Mouse (Mus musculus) MEL (cell line): ENCODE measurements around the gene Ank2. TPM values are rescaled to one million over a fixed set of nuclear protein-coding genes. Genes with fewer than 3 reads are reported as not detected.

ENCODE experiments used
- DNase-seq: peaks from one replicate; pipeline ENCODE4 v3.0.0; 2011; ENCODE audit warnings: low read depth, low spot score
- H3K27ac ChIP-seq: 2 replicates; pipeline ENCODE4 v1.5.1; 2012; ENCODE audit warnings: low read depth, mild to moderate bottlenecking, control low read depth, low read length, moderate library complexity; ENCODE audit not compliant: control insufficient read depth
- H3K27me3 ChIP-seq, 2 experiments: fragments of 150-350 bp in 1 of 2; sonication (generic) in 1 of 2; 2 replicates each; pipeline ENCODE4 v1.6.1; 2012; ENCODE audit warnings: low read length in 2 of 2, mild to moderate bottlenecking in 2 of 2, improper control_type of control experiment in 1 of 2, moderate library complexity in 1 of 2; ENCODE audit not compliant: insufficient read depth in 2 of 2, control insufficient read depth in 1 of 2
- H3K36me3 ChIP-seq, 2 experiments: 2 replicates each; pipeline ENCODE4 v1.6.1; 2012 to 2014; ENCODE audit warnings: low read length in 2 of 2, improper control_type of control experiment in 1 of 2, inconsistent platforms in 1 of 2, mild to moderate bottlenecking in 1 of 2; ENCODE audit not compliant: insufficient read depth in 2 of 2, control insufficient read depth in 1 of 2
- H3K4me1 ChIP-seq, 2 experiments: fragments of 150-350 bp in 1 of 2; sonication (generic) in 1 of 2; 2 replicates each; pipeline ENCODE4 v1.6.1; 2012; ENCODE audit warnings: low read length in 2 of 2, improper control_type of control experiment in 1 of 2, mild to moderate bottlenecking in 1 of 2; ENCODE audit not compliant: insufficient read depth in 2 of 2, control insufficient read depth in 1 of 2
- H3K4me3 ChIP-seq, 2 experiments: fragments of 150-350 bp in 1 of 2; sonication (generic) in 1 of 2; 2 replicates each; pipeline ENCODE4 v1.5.1; 2012; ENCODE audit warnings: low read depth in 2 of 2, low read length in 2 of 2, mild to moderate bottlenecking in 2 of 2, moderate library complexity in 2 of 2, control low read depth in 1 of 2, improper control_type of control experiment in 1 of 2; ENCODE audit not compliant: control insufficient read depth in 1 of 2, insufficient read depth in 1 of 2
- H3K79me2 ChIP-seq: 2 replicates; pipeline ENCODE4 v1.6.1; 2012; ENCODE audit warnings: mild to moderate bottlenecking, low read length, moderate library complexity; ENCODE audit not compliant: control insufficient read depth, poor library complexity, insufficient read depth
- H3K9ac ChIP-seq: 2 replicates; pipeline ENCODE4 v1.6.1; 2012; ENCODE audit warnings: low read depth, mild to moderate bottlenecking, control low read depth, low read length, moderate library complexity; ENCODE audit not compliant: control insufficient read depth, poor library complexity, severe bottlenecking
- H3K9me3 ChIP-seq: fragments of 150-350 bp; sonication (generic); replicated peaks from 2 replicates; pipeline ENCODE4 v1.6.1; 2012; ENCODE audit warnings: mild to moderate bottlenecking, low read length, improper control_type of control experiment, moderate library complexity; ENCODE audit not compliant: insufficient read depth
- BHLHE40 ChIP-seq: IDR thresholded peaks from 2 replicates; pipeline ENCODE4 v1.6.1; 2012; ENCODE audit warnings: low read depth, mild to moderate bottlenecking, inconsistent platforms, low read length, improper control_type of control experiment, borderline replicate concordance
- CHD1 ChIP-seq: IDR thresholded peaks from 2 replicates; pipeline ENCODE4 v1.6.1; 2012; ENCODE audit warnings: low read depth, mild to moderate bottlenecking, inconsistent platforms, low read length, improper control_type of control experiment
- ELF1 ChIP-seq: IDR thresholded peaks from 2 replicates; pipeline ENCODE4 v1.6.1; 2014; ENCODE audit warnings: low read depth, mild to moderate bottlenecking, inconsistent platforms, low read length, improper control_type of control experiment, moderate library complexity
- EP300 ChIP-seq, 2 experiments: IDR thresholded peaks; 2 replicates each; pipeline ENCODE4 v1.6.1; 2011; ENCODE audit warnings: improper control_type of control experiment in 2 of 2, low read length in 2 of 2, low read depth in 1 of 2, mild to moderate bottlenecking in 1 of 2
- GABPA ChIP-seq: IDR thresholded peaks from 2 replicates; pipeline ENCODE4 v1.6.1; 2012; ENCODE audit warnings: low read depth, mild to moderate bottlenecking, inconsistent platforms, low read length, improper control_type of control experiment, moderate library complexity
- GATA1 ChIP-seq: IDR thresholded peaks from 2 replicates; pipeline ENCODE4 v1.6.1; 2011; ENCODE audit warnings: low read depth, low read length, improper control_type of control experiment
- JUND ChIP-seq: IDR thresholded peaks from 2 replicates; pipeline ENCODE4 v1.6.1; 2011; ENCODE audit warnings: low read depth, mild to moderate bottlenecking, improper control_type of control experiment, low read length
- MAFK ChIP-seq: IDR thresholded peaks from 2 replicates; pipeline ENCODE4 v1.6.1; 2011; ENCODE audit warnings: low read depth, mild to moderate bottlenecking, low read length, improper control_type of control experiment, borderline replicate concordance
- MEF2A ChIP-seq: IDR thresholded peaks from 2 replicates; pipeline ENCODE4 v1.6.1; 2014; ENCODE audit warnings: low read depth, mild to moderate bottlenecking, inconsistent platforms, low read length, improper control_type of control experiment; ENCODE audit not compliant: poor library complexity, insufficient replicate concordance, severe bottlenecking; ENCODE audit errors: extremely low read depth
- MXI1 ChIP-seq: IDR thresholded peaks from 2 replicates; pipeline ENCODE4 v1.6.1; 2011; ENCODE audit warnings: mild to moderate bottlenecking, low read depth, low read length, improper control_type of control experiment
- MYB ChIP-seq: IDR thresholded peaks from 2 replicates; pipeline ENCODE4 v1.6.1; 2011; ENCODE audit warnings: mild to moderate bottlenecking, low read depth, low read length, improper control_type of control experiment
- NELFE ChIP-seq: IDR thresholded peaks from 2 replicates; pipeline ENCODE4 v1.6.1; 2011; ENCODE audit warnings: low read depth, low read length, improper control_type of control experiment
- POLR2A ChIP-seq, 2 experiments: IDR thresholded peaks; 2 replicates each; pipeline ENCODE4 v1.6.1; 2011 to 2012; ENCODE audit warnings: low read length in 2 of 2, mild to moderate bottlenecking in 2 of 2, control low read depth in 1 of 2, improper control_type of control experiment in 1 of 2, low read depth in 1 of 2, moderate library complexity in 1 of 2; ENCODE audit not compliant: control insufficient read depth in 1 of 2, insufficient read depth in 1 of 2, poor library complexity in 1 of 2
- POLR2AphosphoS5 ChIP-seq: IDR thresholded peaks from 2 replicates; pipeline ENCODE4 v1.6.1; 2012; ENCODE audit warnings: low read depth, borderline replicate concordance, mild to moderate bottlenecking, inconsistent platforms, low read length, moderate library complexity, mixed read lengths
- SMC3 ChIP-seq: IDR thresholded peaks from 2 replicates; pipeline ENCODE4 v1.6.1; 2011; ENCODE audit warnings: low read depth, low read length, improper control_type of control experiment
- TAL1 ChIP-seq: IDR thresholded peaks from 2 replicates; pipeline ENCODE4 v1.6.1; 2012; ENCODE audit warnings: mild to moderate bottlenecking, inconsistent platforms, low read length, moderate library complexity, mixed read lengths
- TCF12 ChIP-seq: IDR thresholded peaks from 2 replicates; pipeline ENCODE4 v1.6.1; 2014; ENCODE audit warnings: low read depth, mild to moderate bottlenecking, inconsistent platforms, low read length, improper control_type of control experiment, moderate library complexity
- USF1 ChIP-seq: IDR thresholded peaks from 2 replicates; pipeline ENCODE4 v1.6.1; 2014; ENCODE audit warnings: low read depth, mild to moderate bottlenecking, inconsistent platforms, low read length, improper control_type of control experiment, moderate library complexity
- ZC3H11A ChIP-seq: IDR thresholded peaks from 2 replicates; pipeline ENCODE4 v1.6.1; 2012; ENCODE audit warnings: low read depth, mild to moderate bottlenecking, inconsistent platforms, low read length, improper control_type of control experiment
- ZKSCAN1 ChIP-seq: IDR thresholded peaks from 2 replicates; pipeline ENCODE4 v1.6.1; 2012; ENCODE audit warnings: low read depth, mild to moderate bottlenecking, inconsistent platforms, low read length, improper control_type of control experiment, moderate library complexity
- ZMIZ1 ChIP-seq: IDR thresholded peaks from 2 replicates; pipeline ENCODE4 v1.6.1; 2012; ENCODE audit warnings: low read depth, mild to moderate bottlenecking, inconsistent platforms, low read length, improper control_type of control experiment, moderate library complexity
- ZNF384 ChIP-seq: IDR thresholded peaks from 2 replicates; pipeline ENCODE4 v1.6.1; 2012; ENCODE audit warnings: low read depth, mild to moderate bottlenecking, inconsistent platforms, low read length, improper control_type of control experiment
- polyA plus RNA-seq, 2 experiments: library from polyadenylated mRNA; stranded (reverse) in 1 of 2; unstranded in 1 of 2; fragments of >175 nt in 1 of 2; fragments of >200 nt in 1 of 2; gene quantifications; 2 replicates each; pipeline versions ENCODE4 v1.2.1 to v1.2.4; 2012; ENCODE audit warnings: low replicate concordance in 2 of 2, low read depth in 1 of 2; ENCODE audit not compliant: insufficient read length in 2 of 2, insufficient read depth in 1 of 2, missing spikeins in 1 of 2
- total RNA-seq: library from RNA; depleted of rRNA; stranded (reverse); fragments of 300-350 nt; gene quantifications from 2 replicates; pipeline ENCODE4 v1.2.3, GENCODE M21; 2012

The Ank2 gene
- total and polyA plus RNA-seq, 3 experiments: 2.7 to 4.5 TPM; not detected in 1

DNA sequence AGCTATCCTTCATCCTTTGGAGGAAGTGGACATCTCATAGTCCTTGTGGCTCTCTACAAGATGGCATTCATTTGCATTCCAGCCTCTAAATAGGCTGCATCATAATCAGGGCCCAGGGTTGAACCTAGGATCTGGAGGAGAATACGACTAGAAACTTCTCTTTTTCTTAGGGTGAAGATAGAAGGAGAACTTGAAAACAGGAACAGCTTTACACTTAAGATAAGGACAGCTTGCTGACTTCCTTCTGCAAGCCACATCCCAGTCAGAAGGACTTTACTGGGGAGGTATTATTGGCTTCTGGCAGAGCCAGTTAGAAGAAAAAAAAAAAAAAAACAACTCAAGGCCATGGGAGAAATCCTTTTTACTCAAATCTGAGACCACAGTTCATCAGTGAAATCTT is 479.0 kb downstream of the Ank2 start:
- no peaks in the 10 kb centered on the region for H3K4me1 ChIP-seq
- no peaks in the 10 kb centered on the region for H3K79me2 ChIP-seq
- H3K9ac ChIP-seq: no peak overlapping the region
- H3K27me3 ChIP-seq: no peaks in the 10 kb centered on the region
- H3K27ac ChIP-seq: peak overlapping the region; percentile 32; the same call in 1 of the 2 replicates
- H3K36me3 ChIP-seq: peaks cover 0 to 2% of the 10 kb centered on the region in 2 experiments; a peak in 2 of 4 replicates
- no peak for TF ChIP-seq BHLHE40
- no peak for TF ChIP-seq POLR2A (IDR thresholded peaks at IDR 0.05; ENCODE audit: control insufficient read depth in 1 of 2, insufficient read depth in 1 of 2, low read depth in 1 of 2, low read length in 2 of 2, poor library complexity in 1 of 2)
- no peak for TF ChIP-seq SMC3
- no peak for TF ChIP-seq ZMIZ1
- peak; percentile 90 for TF ChIP-seq ZNF384
- no peak for TF ChIP-seq ZC3H11A
- no peak for TF ChIP-seq TAL1
- TF ChIP-seq JUND: no peak
- no peak for TF ChIP-seq USF1
- TF ChIP-seq GATA1: 0 out of 2 replicates have a peak, but pooled peaks have one; percentile 41
- no peak for TF ChIP-seq MAFK
- TF ChIP-seq CHD1: no peak
- no peak for TF ChIP-seq TCF12
- TF ChIP-seq POLR2AphosphoS5: no peak
- no peak for TF ChIP-seq NELFE
- TF ChIP-seq ELF1: no peak
- TF ChIP-seq MXI1: no peak
- TF ChIP-seq EP300 (IDR thresholded peaks at IDR 0.05; ENCODE audit: low read depth in 1 of 2, low read length in 2 of 2): 0 out of 4 replicates have a peak, but pooled peaks of 1 of the 2 experiments have one; percentile 13
- H3K9me3 ChIP-seq: no peaks in the 10 kb centered on the region
- H3K4me3 ChIP-seq: no peak overlapping the region
- DNase-seq: peak; percentile 68

GRCm38 (mm10) chr3:127019728-127020127 is 479.4 kb downstream of the Ank2 start:
- Histone ChIP-seq H3K9me3 (no peaks in the 10 kb centered on the region), H3K4me3 (no peak overlapping the region), H3K79me2 (no peaks in the 10 kb centered on the region), H3K27ac (peak overlapping the region; percentile 32; the same call in 1 of the 2 replicates), H3K27me3 (no peaks in the 10 kb centered on the region), H3K4me1 (no peaks in the 10 kb centered on the region), H3K9ac (no peak overlapping the region), H3K36me3 (peaks cover 0 to 2% of the 10 kb centered on the region in 2 experiments; a peak in 2 of 4 replicates)
- TF ChIP-seq MEF2A: no peak
- no peak for TF ChIP-seq POLR2A (IDR thresholded peaks at IDR 0.05; ENCODE audit: control insufficient read depth in 1 of 2, insufficient read depth in 1 of 2, low read depth in 1 of 2, low read length in 2 of 2, poor library complexity in 1 of 2)
- TF ChIP-seq MXI1: no peak
- TF ChIP-seq MYB: no peak
- TF ChIP-seq ZKSCAN1: no peak
- TF ChIP-seq TCF12: no peak
- no peak for TF ChIP-seq GABPA
- DNase-seq: no peak
